Mouse (Mus musculus) adrenal gland, postnatal 0 days (tissue): ENCODE results near the gene Gpr21. TPM values are rescaled to one million over a fixed set of nuclear protein-coding genes. Genes with fewer than 3 reads are reported as not detected.

Source experiments
- polyA plus RNA-seq: library from polyadenylated mRNA; unstranded; fragments of >200 nt; fragmentation: Nextera tagmentation; extraction: Ambion mirVana; gene quantifications from 2 replicates; pipeline ENCODE4 v1.2.1, GENCODE M21; 2015

The Gpr21 gene
- 0.46 and 0.57 TPM in 2 replicates for polyA plus RNA-seq

GRCm38 (mm10) chr2:37516030-37516710 is at the start of gene Gpr21:
Gpr21 (plus strand) TSS chr2:37516332.

Other genes starting within 250 kb of the Gpr21 start
- gene Olfr368, start 189.8 kb upstream of the Gpr21 start, polyA plus RNA-seq: not detected in 2 replicates
- gene Pdcl, start 157.0 kb upstream of the Gpr21 start, polyA plus RNA-seq: 35.9 and 45.2 TPM in 2 replicates
- 7.6 and 9.7 TPM in 2 replicates for gene Rc3h2, start 93.4 kb upstream of the Gpr21 start, polyA plus RNA-seq
- 1.6 and 2.8 TPM in 2 replicates for gene Zbtb26, start 73.2 kb upstream of the Gpr21 start, polyA plus RNA-seq
- 4.3 and 5.2 TPM in 2 replicates for gene Zbtb6, start 73.2 kb upstream of the Gpr21 start, polyA plus RNA-seq
- gene Rabgap1, start 73.1 kb upstream of the Gpr21 start, polyA plus RNA-seq: 18.2 and 29.8 TPM in 2 replicates
- 22.4 and 24.5 TPM in 2 replicates for gene Strbp, start 187.5 kb downstream of the Gpr21 start, polyA plus RNA-seq